Mouse (Mus musculus): Measurements from ENCODE around the gene Mepe.

Mepe gene

DNA sequence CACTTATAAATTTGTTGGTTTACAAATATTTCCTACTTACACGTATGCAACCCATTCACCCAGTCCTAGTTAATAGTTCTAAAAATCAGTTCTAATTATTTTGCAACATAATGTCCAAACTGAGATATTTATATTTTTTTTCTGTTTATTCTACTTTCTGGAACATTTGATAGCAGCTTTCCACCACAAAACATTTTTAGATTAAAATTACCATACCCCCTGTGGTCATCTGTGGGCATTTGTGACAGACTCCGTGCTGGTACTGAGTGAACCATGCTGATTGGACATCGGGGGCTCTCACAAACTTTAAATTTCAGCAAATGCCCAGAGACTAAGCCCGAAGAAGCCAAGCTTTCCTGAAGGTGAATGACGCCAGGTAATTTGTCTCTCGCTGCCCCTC is at the start of gene Mepe:
TSS of gene Mepe (plus strand) at position 301 of the 400 bp plus-strand sequence.
- no peak for DNase-seq (ENCODE audit: low spot score)

DNA sequence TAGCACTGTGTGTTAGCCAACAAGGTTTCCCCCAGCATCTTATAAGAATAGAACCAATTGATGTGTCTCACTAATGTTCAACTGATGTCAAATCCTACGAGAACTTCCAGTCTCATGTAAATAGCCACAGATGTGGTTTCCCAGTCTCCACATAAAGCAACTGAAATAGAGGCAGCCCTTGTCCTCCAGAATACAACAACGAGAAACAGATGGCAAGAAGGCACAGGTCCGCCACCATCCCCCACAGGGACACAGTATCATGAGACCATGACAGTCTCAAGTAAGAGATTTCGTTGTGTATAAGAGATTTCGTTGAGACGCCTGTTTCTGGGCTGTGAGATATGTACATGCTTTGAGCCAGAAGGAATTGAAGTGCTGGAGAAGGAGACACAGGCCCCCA is 30.9 kb upstream of the Mepe start:
- no peak for DNase-seq (ENCODE audit: low spot score)

DNA sequence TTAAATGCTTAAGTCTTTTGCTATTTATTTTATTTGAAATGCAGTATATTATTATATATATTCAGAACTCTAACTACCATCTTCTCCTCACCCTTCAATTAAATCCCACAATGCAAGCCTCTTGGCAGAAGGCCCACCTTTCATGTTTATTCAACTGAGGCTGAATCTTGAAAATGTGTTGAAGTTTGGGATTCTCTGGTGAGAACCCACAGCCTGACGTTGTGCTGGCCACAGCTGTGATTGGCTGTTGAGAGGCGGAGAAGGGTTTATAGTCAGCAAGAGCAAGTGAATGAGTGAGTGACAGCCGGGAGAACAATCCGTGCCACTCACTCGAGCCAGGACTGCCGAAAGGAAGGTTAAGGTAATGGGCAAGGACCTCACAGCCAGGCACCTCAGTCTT is 26.1 kb upstream of the Mepe start, which contains the start of gene Ibsp:
TSS of gene Ibsp (plus strand) at position 178 of the 400 bp plus-strand sequence.
- no peak for DNase-seq (ENCODE audit: low spot score)

DNA sequence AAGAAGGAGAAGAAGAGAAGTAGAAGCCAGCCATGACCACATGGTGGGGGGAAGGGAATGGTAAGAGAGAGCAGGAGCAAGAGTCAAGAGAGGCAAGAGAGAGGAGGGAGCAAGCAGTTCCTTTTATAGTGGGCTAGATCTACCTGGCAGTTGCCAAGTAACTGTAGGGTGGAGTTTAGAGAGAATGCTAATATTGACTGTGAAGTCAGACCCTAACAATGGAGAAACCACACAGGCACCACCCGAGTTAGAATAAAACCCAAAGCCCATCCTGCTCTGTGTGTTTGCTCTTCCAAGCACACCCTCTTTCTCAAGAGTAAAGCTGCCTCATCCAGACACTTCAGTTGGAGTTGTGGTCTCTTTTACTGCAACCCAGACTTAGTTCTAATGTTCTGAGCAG is 11.1 kb upstream of the Mepe start:
- no peak for DNase-seq (ENCODE audit: low spot score)

DNA sequence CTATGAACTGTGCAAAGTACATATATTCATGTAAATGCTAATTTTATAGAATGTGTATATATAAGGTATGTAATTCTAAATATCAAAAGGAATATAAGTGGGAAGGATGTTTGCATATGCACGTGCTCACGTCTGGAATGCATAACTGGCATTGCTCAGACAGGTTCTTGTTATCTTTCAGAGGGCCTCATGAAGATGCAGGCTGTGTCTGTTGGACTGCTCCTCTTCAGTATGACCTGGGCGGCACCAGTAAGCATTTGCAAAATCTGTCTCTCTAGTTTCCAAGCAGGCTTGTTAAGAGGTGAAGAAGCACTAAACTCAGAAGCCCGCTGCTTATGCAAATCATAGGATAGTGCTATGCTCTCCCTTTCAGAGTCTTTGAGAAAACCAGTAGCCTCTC is 1.8 kb downstream of the Mepe start:
- DNase-seq (ENCODE audit: low spot score) = no peak

DNA sequence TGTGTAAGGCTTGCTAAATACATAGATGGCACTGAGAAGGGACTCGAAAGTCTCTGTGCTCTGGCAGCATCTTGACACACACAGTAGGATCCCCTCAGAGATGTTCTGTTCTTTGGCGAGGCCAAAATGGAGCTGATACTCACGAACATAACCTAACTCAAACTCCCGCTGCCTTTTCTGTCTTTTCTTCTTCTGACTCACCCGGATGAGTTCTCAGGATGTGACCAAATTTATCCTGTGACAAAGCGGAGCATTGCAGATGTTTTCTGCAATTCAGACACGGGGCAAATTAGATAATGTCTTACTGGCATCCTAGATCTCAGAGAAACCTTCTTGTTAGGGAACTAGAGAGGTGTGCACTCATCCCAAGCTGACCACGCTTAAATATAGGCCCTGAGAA is 2.3 kb downstream of the Mepe start:
- DNase-seq (ENCODE audit: low spot score) = no peak

DNA sequence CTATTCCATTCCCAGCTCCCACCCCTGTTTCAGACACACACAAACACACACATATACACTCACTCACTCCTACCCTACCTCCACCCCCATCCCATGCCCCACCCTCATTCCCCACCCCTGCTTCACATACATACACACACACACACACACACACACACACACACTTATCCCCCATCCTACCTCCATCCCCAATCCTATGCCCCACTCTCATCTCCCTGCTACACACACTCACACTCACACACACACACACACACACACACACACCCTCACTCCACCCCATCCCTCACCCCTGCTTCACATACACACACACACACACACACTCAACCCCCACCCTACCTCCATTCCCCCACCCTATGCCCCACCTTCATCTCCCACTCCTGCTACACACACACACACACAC is 2.7 kb downstream of the Mepe start:
- DNase-seq (ENCODE audit: low spot score) = no peak

DNA sequence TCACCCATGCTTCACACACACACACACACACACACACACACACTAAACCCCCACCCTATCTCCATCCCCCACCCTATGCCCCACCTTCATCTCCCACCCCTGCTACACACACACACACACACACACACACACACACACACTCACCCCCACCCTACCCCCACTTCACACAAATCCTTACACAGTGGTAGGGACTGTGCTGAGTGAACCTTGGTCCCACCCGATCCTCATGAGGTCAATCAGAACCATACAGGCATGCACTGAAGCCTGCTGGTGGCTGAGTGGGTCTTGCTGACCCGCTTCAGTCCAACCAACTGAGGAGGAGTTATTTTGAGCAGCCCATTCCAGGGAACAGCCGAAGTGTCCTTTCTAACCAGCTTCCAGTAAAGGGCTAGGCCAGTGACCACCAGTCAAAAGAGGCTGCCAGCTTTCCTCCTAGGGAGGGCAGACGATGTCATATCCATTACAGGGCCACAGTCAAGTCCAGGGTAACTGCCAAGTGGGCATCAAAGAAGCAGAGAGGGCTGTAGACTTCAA is 3.3 kb downstream of the Mepe start:
- DNase-seq (ENCODE audit: low spot score) = no peak

DNA sequence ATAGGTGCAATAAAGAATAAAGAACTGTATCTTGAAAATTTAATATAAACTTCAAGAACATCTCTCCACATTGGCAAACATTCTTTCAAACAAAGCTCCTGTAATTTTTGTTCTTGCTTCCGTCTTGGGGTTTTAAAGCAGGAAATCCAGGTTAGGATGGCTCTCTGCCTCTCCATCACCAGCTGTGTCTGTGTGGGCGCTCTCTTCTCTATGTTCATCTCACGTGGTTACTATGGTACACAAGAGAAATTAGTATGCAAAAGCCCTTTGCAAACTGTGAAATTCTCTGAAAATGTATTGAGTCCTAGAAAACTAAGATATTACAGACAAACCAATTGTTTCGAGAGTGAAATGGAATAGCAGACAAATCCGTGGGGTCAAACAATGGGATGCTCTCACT is 4.3 kb downstream of the Mepe start:
- DNase-seq (ENCODE audit: low spot score) = no peak

DNA sequence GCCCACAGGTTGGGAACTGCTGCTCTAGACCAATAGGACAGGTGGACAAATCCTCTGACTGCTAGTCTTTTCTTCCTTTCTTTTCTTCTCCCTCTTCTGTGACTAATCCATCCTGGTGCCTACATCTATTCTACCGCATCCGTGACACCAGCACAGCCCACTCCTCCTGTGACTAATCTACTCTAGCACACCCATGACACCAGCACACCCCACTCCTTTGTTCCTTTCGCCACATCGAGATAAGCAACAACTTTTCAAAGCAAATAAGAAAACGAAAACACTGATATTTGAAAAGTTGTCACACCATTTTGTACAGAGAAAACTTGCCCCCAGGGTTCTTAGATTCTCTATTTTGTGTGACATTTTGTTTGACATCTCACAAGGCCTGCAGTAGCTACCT is 5.0 kb downstream of the Mepe start:
- DNase-seq (ENCODE audit: low spot score) = no peak

DNA sequence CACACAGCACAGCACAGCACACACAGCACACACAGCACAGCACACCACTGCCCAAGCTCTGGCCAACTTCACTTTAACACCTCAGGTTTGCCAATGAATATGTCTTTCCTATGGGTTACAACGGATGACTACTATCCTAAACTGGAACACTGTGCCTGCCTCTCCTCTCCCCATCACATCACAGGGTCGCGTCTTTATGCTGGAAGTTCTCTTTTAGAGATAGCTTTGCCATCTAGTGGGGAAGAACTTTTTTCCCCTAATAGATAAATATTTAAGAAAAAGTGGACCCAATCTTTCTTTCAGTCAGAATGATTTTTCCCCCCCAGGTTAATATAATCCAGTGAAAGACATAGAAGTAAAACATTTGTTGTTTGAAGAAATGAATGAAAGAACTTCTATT is 7.2 kb downstream of the Mepe start:
- no peak for DNase-seq (ENCODE audit: low spot score)

DNA sequence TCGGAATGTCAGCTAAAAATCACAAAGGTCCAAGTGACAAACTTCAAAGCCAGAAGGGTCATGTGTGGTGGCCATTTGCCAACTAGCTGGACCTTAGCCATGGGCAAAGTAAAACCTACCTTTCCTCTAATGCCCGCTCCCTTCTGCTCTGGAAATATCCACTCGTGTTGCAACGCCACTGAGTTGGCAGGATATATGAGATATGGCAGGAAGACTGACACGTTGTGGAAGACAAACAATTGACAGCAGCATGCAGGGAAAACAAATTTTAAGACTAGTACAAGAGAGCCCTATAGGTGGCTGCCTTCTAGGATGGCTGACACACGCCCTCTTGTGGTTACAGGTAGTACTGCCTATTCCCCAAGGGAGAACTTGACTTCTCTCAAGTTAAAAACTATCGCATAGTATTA is 8.1 kb downstream of the Mepe start:
- DNase-seq (ENCODE audit: low spot score) = no peak

DNA sequence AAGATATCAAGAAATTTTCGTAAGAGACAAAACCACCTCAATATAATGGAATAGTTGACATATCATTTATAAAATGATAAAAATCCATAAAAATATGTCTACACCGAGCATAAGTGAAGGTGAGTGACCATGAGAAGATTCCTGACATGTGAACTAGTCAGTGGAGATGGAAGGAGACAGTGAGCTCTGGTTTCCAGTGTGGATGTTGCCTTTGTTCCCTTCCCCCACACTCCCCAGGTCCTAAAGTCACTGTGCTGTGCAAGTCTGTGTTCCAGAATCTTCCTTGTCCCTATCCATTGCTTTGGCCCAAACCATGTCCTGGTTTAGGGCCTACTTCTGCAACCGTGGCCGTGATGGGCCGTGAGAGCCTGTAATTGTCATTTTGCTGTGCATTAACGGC is 8.5 kb downstream of the Mepe start:
- DNase-seq (ENCODE audit: low spot score) = no peak

DNA sequence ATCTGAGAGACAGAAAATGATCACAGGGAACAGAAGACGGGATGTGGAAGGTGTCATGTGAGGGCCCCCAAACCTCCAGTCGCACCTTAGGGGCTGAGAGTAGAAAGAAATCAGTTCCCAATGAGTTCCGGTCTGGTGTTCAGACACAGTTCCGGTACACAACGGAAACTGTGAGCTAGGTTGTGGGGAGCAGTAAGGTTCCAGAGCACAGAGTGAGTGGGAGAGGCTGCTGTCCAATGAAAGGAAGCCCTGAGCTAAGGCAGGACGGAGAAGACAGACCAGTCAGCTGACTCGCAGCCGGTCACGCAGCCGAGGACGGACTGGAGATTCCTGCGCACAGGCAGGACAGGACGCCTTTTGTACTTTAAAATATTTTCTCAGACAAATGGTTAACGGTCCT is 9.4 kb downstream of the Mepe start:
- DNase-seq (ENCODE audit: low spot score) = no peak

DNA sequence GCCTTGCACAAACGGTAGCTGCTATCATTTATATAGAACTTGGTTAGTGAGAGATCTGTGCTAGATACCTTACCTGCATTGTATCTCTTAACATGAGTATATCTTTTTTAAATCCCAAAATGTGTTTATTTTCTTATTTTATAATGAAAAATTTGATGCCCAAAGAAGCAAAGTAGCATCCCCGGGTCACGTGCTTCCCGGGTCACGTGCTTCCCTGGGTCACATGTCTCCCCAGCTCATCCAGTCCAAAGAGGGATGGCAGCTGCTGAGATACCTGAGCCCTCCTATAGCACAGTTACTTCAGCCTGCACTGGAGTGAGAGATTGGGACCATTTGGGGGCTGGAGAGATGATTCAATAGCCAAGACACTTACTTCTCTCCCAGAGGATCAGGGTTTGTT is 10.8 kb downstream of the Mepe start:
- DNase-seq (ENCODE audit: low spot score) = no peak

DNA sequence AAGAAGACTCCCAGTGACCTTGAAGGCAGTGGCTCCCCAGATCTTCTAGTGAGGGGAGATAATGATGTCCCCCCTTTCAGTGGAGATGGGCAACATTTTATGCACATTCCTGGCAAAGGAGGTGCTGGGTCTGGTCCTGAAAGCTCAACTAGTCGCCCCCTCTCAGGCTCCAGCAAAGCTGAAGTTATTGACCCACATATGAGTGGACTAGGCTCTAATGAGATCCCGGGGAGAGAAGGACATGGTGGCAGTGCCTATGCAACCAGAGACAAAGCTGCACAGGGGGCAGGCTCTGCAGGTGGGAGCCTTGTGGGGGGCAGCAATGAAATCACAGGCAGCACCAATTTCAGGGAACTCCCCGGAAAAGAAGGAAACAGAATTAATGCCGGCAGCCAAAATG is 12.4 kb downstream of the Mepe start:
- DNase-seq (ENCODE audit: low spot score) = no peak

DNA sequence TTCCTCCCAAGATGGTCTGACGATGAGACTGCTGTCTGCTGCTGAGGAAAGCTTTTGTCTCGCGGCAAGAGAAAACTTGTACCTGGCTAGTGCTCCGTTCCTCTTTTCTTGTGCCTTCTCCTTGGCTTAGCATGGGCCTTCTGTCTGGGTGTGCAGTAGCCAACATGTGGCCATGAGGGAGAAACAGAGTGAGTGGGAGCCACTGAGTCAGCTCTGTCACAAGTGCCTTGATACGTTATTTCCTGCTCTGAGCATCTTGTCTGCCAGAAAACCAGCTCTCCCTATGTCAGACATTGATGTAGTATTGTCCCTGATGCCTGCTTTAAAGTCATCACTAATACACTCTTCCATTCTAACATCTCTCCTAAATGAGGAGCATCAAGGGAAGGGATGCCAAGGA is 13.9 kb downstream of the Mepe start:
- DNase-seq (ENCODE audit: low spot score) = no peak

DNA sequence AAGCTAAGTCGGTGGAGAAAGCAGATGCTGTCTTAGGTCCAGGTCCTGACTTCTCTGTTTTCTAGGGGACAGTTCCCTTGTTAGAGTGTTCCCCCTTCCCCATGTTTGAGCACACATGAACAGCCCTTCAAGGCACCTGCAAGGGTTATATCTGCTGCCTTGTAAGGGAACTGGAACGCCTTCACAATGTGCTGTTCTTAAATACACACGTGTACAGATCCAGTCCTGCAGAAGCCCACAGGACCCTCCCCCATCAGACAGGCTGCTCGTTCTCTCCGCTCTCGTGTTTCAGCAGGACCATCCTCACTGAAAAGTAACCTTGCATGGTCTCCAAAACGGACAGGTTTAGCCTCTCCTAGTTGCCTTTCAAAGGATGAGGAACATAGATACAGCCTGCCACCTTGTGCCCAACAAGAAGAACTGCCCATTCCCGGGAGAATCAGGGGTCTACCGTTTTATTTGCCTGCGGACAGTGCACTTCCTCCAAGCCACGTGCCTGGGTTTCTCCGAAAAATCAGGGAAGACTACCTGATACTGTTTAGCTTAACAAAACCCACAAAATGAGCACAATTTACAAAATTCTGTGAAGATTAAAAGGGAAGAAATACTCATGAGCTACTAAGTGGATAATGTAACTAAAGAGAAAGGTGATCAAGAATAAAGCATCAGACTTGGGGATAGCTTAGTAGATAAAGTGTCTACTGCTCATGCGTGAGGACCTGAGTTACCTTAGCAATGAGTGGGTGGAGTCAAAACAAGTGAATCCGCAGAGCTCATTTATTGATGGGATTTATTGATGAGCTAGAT is 14.8 kb downstream of the Mepe start:
- no peak for DNase-seq (ENCODE audit: low spot score)

DNA sequence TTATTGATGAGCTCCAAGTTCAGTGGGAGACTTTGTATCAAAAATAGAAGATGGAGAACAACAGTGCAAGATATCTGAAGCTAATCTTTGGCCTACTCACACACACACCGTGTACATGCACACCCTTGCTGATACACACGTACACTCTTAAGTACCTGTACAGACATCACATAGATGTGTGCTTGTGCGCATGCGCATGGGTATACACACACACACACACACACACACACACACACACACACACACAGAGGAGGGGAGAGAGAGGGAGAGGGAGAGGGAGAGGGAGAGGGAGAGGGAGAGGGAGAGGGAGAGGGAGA is 15.3 kb downstream of the Mepe start:
- no peak for DNase-seq (ENCODE audit: low spot score)

DNA sequence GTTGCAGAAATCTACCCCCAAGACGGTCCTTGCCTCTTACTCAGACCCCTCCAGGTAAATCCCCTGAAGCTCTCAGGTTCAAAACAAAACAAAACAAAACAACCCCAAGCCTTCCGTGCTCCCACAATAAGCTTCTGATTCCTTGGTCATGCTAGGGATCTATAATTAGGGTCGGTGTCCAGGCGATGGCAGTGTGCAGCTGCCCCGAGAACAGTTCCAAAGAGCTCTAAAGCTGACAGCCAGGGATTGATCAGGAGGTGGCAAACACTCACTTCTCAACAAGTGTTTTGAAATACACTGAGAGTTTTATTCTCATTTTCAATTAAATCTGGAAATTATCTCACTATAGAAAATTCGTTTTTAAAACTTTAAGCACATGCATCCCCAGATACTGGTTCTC is 17.8 kb downstream of the Mepe start:
- DNase-seq (ENCODE audit: low spot score) = no peak

DNA sequence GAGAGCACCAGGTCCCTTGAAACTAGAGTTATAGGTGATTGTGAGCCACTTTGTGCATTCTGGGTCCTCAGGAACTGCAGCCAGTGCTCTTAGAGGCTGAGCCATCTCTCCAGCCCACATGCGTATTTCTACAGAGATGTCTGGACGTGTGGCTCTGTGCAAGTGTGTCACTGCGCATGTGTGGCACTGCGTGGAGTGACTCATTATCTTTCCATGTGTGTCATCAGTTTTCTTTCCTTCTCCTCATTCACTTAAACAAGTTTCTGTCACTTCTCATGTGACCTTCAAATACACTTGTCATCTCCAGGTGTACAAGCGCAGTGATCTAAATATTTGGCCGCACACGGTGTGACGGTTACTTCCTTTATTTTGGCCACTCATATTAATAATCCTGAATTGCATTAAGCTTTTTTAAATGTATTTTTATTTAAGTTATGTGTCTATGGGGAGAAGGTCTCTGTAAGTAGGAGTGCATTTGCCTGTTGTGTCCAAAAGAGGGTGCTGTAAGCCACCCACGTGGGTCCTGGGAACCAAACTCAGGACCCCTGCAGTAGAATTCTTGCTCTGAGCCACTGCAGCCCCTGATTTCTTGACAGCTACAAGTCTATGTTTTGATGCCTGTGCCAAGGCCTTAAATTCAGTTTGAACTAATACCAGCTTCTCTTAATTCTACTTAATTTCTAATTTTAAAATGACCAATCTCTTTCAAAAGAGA is 19.6 kb downstream of the Mepe start:
- no peak for DNase-seq (ENCODE audit: low spot score)

DNA sequence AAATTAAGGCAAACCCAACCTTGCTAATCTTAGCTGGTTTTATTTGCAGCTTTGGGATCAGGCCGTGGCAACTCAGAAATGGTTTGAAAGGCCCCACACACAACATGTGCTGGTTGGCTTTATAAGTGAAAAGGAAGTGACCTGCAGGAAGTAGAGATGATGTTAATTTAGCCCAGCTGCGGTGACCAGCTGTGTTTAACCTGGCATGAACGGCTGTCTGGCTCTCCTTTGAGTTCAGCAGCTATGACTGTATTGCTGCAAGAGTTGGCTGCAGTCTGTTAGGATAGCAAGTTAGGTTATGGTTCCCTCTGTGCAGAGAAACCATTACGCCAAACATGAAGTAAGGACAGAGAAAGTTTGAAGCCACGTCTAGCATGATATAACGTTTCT is 20.1 kb downstream of the Mepe start:
- no peak for DNase-seq (ENCODE audit: low spot score)

DNA sequence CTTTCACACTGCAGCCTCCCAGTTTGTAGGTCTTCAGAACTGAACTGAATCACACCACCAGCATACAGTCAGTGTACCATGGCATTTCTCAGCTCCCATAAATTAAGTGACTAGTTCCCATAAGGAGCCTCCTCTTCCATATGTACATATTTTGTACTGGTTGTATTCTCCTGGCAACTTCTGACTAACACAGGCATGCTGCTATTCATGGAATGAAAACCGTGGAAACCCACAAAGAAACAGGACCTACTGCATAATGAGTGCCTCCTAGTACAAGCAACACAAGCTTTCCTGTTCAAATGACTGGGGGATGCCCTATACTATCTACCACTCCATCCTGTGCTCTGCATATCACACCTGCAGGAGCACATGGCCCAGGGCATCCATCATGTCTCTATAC is 25.9 kb downstream of the Mepe start:
- DNase-seq (ENCODE audit: low spot score) = no peak

DNA sequence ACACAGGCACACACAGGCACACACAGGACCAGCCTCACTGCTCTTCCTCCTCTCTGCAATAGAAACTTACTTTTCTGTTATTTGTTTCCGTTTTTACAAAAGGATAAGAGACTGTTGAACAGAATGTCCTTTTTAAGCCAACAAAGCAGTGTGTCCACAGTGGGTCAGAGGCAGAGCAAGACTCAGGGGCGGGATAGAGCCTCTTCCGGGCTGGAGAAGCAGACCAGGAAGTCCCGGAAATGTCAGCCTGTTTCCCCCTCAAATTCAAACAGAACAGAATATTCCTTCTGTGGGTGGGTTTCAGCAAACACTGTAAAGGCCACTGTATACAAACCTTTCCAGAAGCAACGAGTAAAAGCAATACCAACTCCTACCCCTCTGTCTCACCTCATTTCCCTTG is 26.7 kb downstream of the Mepe start:
- DNase-seq (ENCODE audit: low spot score) = no peak
